In genomic region chr17:26660192-26660912, GRCm38 (mm10) we compare ENCODE assay signal across 9 mouse cellular contexts. TPM values are rescaled to one million over a fixed set of nuclear protein-coding genes. Genes with fewer than 3 reads are reported as not detected.
DNase-seq lines count a peak whose midpoint lies in the region; ATAC-seq and TF ChIP-seq lines count a peak whose summit lies in the region.
"Had no signal": no experiment of that assay in that cellular context is flagged by ENCODE, and none has a peak within 500 bp of the region (broad histone marks: within the 10 kb centered on the region; RNA-seq: fewer than 3 reads in every experiment).

No protein-coding gene starts in this region.

- no peak overlapping the region for H3K27ac ChIP-seq in embryonic facial prominence, embryonic 11.5 days (replicated peaks; ENCODE audit: low read depth, low read length)
- H3K27ac ChIP-seq in heart, adult 2 months = no peak overlapping the region
- no peak overlapping the region for H3K27ac ChIP-seq in kidney, embryonic 16.5 days (ENCODE audit: low read length)
- no peak overlapping the region for H3K27ac ChIP-seq in liver, embryonic 11.5 days (ENCODE audit: low read depth, low read length)
- no peak overlapping the region for H3K27ac ChIP-seq in neural tube, embryonic 11.5 days (ENCODE audit: low read depth, low read length)
- H3K27ac ChIP-seq in stomach, postnatal 0 days (replicated peaks) = no peak overlapping the region
- H3K27ac ChIP-seq: embryonic facial prominence, embryonic 13.5 days had no signal

- H3K9me3 ChIP-seq in embryonic facial prominence, embryonic 11.5 days (replicated peaks; ENCODE audit: control insufficient read depth, low read length) = no peaks in the 10 kb centered on the region
- no peaks in the 10 kb centered on the region for H3K9me3 ChIP-seq in kidney, embryonic 16.5 days (ENCODE audit: low read length)
- H3K9me3 ChIP-seq in liver, embryonic 11.5 days (ENCODE audit: control insufficient read depth, low read length) = no peaks in the 10 kb centered on the region
- no peaks in the 10 kb centered on the region for H3K9me3 ChIP-seq in neural tube, embryonic 11.5 days (ENCODE audit: control insufficient read depth, low read length)
- H3K9me3 ChIP-seq in stomach, postnatal 0 days (ENCODE audit: control insufficient read depth, low read length) = no peaks in the 10 kb centered on the region
- H3K9me3 ChIP-seq: embryonic facial prominence, embryonic 13.5 days had no signal

- intact Hi-C loops in heart, adult 2 months (cut with DNase I) = loop anchor here (2.0 to 5.0 kb wide), 3 partner anchors 54 to 227 kb away; partner anchors contain the start of gene Crebrf

- ATAC-seq in embryonic facial prominence, embryonic 11.5 days (replicated peaks; ENCODE audit: insufficient number of reproducible peaks, low FRiP score, low TSS enrichment, low read depth) = no peak; the same call in 1 of the 2 replicates
- ATAC-seq in kidney, embryonic 16.5 days (ENCODE audit: low FRiP score, low TSS enrichment) = no peak
- ATAC-seq in liver, embryonic 11.5 days (replicated peaks; ENCODE audit: low FRiP score) = no peak
- ATAC-seq in neural tube, embryonic 11.5 days (ENCODE audit: insufficient read depth, low FRiP score, low TSS enrichment) = no peak; the same call in 1 of the 2 replicates
- ATAC-seq in stomach, postnatal 0 days (ENCODE audit: low FRiP score, low TSS enrichment) = peak; percentile 60; the same call in 1 of the 2 replicates

- no peaks in the 10 kb centered on the region for H3K4me1 ChIP-seq in embryonic facial prominence, embryonic 11.5 days (ENCODE audit: control insufficient read depth, insufficient read depth, low read length)
- H3K4me1 ChIP-seq in heart, adult 2 months (ENCODE audit: control insufficient read depth, insufficient read depth, low read length) = peaks cover 5% of the 10 kb centered on the region
- H3K4me1 ChIP-seq in kidney, embryonic 16.5 days (ENCODE audit: insufficient read depth, low read length) = peaks cover 10% of the 10 kb centered on the region
- peaks cover 9% of the 10 kb centered on the region for H3K4me1 ChIP-seq in liver, embryonic 11.5 days (replicated peaks; ENCODE audit: control insufficient read depth, insufficient read depth, low read length)
- H3K4me1 ChIP-seq in neural tube, embryonic 11.5 days (ENCODE audit: control insufficient read depth, insufficient read depth, low read length) = 0 out of 2 replicates have a peak, but pooled peaks cover 3% of the 10 kb centered on the region
- H3K4me1 ChIP-seq in stomach, postnatal 0 days (replicated peaks; ENCODE audit: control insufficient read depth, insufficient read depth) = peaks cover 4% of the 10 kb centered on the region; the same call in 1 of the 2 replicates

- H3K4me2 ChIP-seq in embryonic facial prominence, embryonic 11.5 days (ENCODE audit: low read depth, low read length) = no peak overlapping the region
- no peak overlapping the region; the same call in 1 of the 2 replicates for H3K4me2 ChIP-seq in kidney, embryonic 16.5 days (replicated peaks; ENCODE audit: low read depth, low read length)
- H3K4me2 ChIP-seq in liver, embryonic 11.5 days = no peak overlapping the region
- H3K4me2 ChIP-seq in neural tube, embryonic 11.5 days (ENCODE audit: low read depth) = no peak overlapping the region
- H3K4me2 ChIP-seq in stomach, postnatal 0 days (replicated peaks; ENCODE audit: low read depth) = no peak overlapping the region
- H3K4me2 ChIP-seq: embryonic facial prominence, embryonic 13.5 days had no signal

- H3K9ac ChIP-seq in embryonic facial prominence, embryonic 11.5 days (replicated peaks; ENCODE audit: low read length) = no peak overlapping the region
- no peak overlapping the region for H3K9ac ChIP-seq in heart, adult 2 months (ENCODE audit: low read depth, low read length)
- peak overlapping the region; percentile 39; the same call in 1 of the 2 replicates for H3K9ac ChIP-seq in kidney, embryonic 16.5 days (replicated peaks; ENCODE audit: low read length)
- no peak overlapping the region for H3K9ac ChIP-seq in liver, embryonic 11.5 days (ENCODE audit: low read depth, low read length)
- no peak overlapping the region for H3K9ac ChIP-seq in neural tube, embryonic 11.5 days (ENCODE audit: low read length)
- no peak overlapping the region for H3K9ac ChIP-seq in stomach, postnatal 0 days (ENCODE audit: low read length)
- H3K9ac ChIP-seq: embryonic facial prominence, embryonic 13.5 days had no signal

- H3K36me3 ChIP-seq in embryonic facial prominence, embryonic 11.5 days (replicated peaks; ENCODE audit: control insufficient read depth, insufficient read depth, low read depth, low read length) = no peaks in the 10 kb centered on the region; the same call in 1 of the 2 replicates
- no peaks in the 10 kb centered on the region for H3K36me3 ChIP-seq in heart, adult 2 months (ENCODE audit: control insufficient read depth, insufficient read depth, low read length)
- peaks cover 9% of the 10 kb centered on the region for H3K36me3 ChIP-seq in kidney, embryonic 16.5 days (ENCODE audit: insufficient read depth, low read length)
- peaks cover 6% of the 10 kb centered on the region for H3K36me3 ChIP-seq in liver, embryonic 11.5 days (ENCODE audit: control insufficient read depth, insufficient read depth, low read length)
- H3K36me3 ChIP-seq in neural tube, embryonic 11.5 days (ENCODE audit: control insufficient read depth, insufficient read depth, low read length) = no peaks in the 10 kb centered on the region
- peaks cover 2% of the 10 kb centered on the region; the same call in 1 of the 2 replicates for H3K36me3 ChIP-seq in stomach, postnatal 0 days (ENCODE audit: control insufficient read depth, insufficient read depth, low read length)

- WGBS in embryonic facial prominence, embryonic 11.5 days = 28% methylated on average over 20 of the region's 21 CpGs
- 25% methylated on average over 21 of the region's 21 CpGs for WGBS in heart, adult 2 months
- WGBS in kidney, embryonic 16.5 days = 25% methylated on average over 21 of the region's 21 CpGs
- 24% methylated on average over 20 of the region's 21 CpGs for WGBS in liver, embryonic 11.5 days
- 27% methylated on average over 21 of the region's 21 CpGs for WGBS in neural tube, embryonic 11.5 days
- 21% methylated on average over 19 of the region's 21 CpGs for WGBS in stomach, postnatal 0 days

- peak; percentile 75 for TF ChIP-seq CTCF in heart, adult 2 months (IDR thresholded peaks at IDR 0.05)
- peak; percentile 83 for TF ChIP-seq CTCF in stomach, postnatal 0 days (IDR thresholded peaks at IDR 0.05; ENCODE audit: low read depth)

- H3K4me3 ChIP-seq in embryonic facial prominence, embryonic 11.5 days (ENCODE audit: low read depth, low read length) = no peak overlapping the region
- H3K4me3 ChIP-seq in heart, adult 2 months = no peak overlapping the region
- H3K4me3 ChIP-seq in kidney, embryonic 16.5 days (ENCODE audit: low read length) = no peak overlapping the region
- no peak overlapping the region for H3K4me3 ChIP-seq in liver, embryonic 11.5 days (ENCODE audit: low read depth, low read length)
- no peak overlapping the region for H3K4me3 ChIP-seq in neural tube, embryonic 11.5 days (ENCODE audit: low read depth, low read length)
- H3K4me3 ChIP-seq in stomach, postnatal 0 days (ENCODE audit: low read depth, low read length) = no peak overlapping the region
- H3K4me3 ChIP-seq: embryonic facial prominence, embryonic 13.5 days had no signal

- DNase-seq in B cell, adult 2 months = peak; percentile 79 to 80
- DNase-seq in adrenal gland, postnatal 14 days = peak; percentile 89
- DNase-seq in embryonic facial prominence, embryonic 11.5 days (ENCODE audit: low spot score) = peak; percentile 82
- peak; percentile 78 to 84 for DNase-seq in heart, adult 2 months
- peak; percentile 55 for DNase-seq in liver, embryonic 11.5 days (ENCODE audit: low spot score)
- peak; percentile 84 for DNase-seq in neural tube, embryonic 11.5 days (ENCODE audit: low spot score)
- DNase-seq in stomach, postnatal 0 days (ENCODE audit: low spot score) = peak; percentile 86

- no peaks in the 10 kb centered on the region for H3K27me3 ChIP-seq in embryonic facial prominence, embryonic 11.5 days (ENCODE audit: control insufficient read depth, insufficient read depth, low read length)
- H3K27me3 ChIP-seq in heart, adult 2 months (ENCODE audit: control insufficient read depth, insufficient read depth, low read length) = no peaks in the 10 kb centered on the region
- 0 out of 2 replicates have a peak, but pooled peaks cover 3% of the 10 kb centered on the region for H3K27me3 ChIP-seq in kidney, embryonic 16.5 days (ENCODE audit: insufficient read depth, low read length)
- no peaks in the 10 kb centered on the region for H3K27me3 ChIP-seq in liver, embryonic 11.5 days (replicated peaks; ENCODE audit: control insufficient read depth, insufficient read depth, low read length)
- H3K27me3 ChIP-seq in neural tube, embryonic 11.5 days (ENCODE audit: control insufficient read depth, insufficient read depth, low read length) = no peaks in the 10 kb centered on the region
- no peaks in the 10 kb centered on the region for H3K27me3 ChIP-seq in stomach, postnatal 0 days (ENCODE audit: control insufficient read depth, insufficient read depth, low read length)
- H3K27me3 ChIP-seq: embryonic facial prominence, embryonic 13.5 days had no signal

- no peaks in the 10 kb centered on the region for H3K79me2 ChIP-seq in heart, adult 2 months (replicated peaks; ENCODE audit: control insufficient read depth, insufficient read depth, low read length)

- TF ChIP-seq EP300 in heart, adult 2 months (IDR thresholded peaks at IDR 0.05; ENCODE audit: insufficient read depth, low read depth, low read length) = 0 out of 2 replicates have a peak, but pooled peaks have one; percentile 38
- TF ChIP-seq EP300 in stomach, postnatal 0 days (optimal IDR thresholded peaks at IDR 0.05) = no peak

- no peak for TF ChIP-seq POLR2A in heart, adult 2 months (IDR thresholded peaks at IDR 0.05; ENCODE audit: insufficient read depth, low read depth, low read length)

RNA-seq across cellular contexts. Expression of gene Atp6v0e, which starts 2.7 kb away (rescaled TPM):
- total RNA-seq in adrenal gland, postnatal 14 days (2021) = 188 and 193 TPM in 2 replicates
- 122 and 128 TPM in 2 replicates for polyA plus RNA-seq in embryonic facial prominence, embryonic 11.5 days (2014; fragmentation: Nextera tagmentation; extraction: Ambion mirVana)
- 10 to 100 TPM; 60.9 to 67.2 TPM for total RNA-seq in heart, adult 2 months (2021)
- polyA plus RNA-seq in heart, adult 2 months (2012; rRNA removed) = 143 and 187 TPM in 2 replicates
- 251 and 271 TPM in 2 replicates for polyA plus RNA-seq in kidney, embryonic 16.5 days (2015; fragmentation: Nextera tagmentation; extraction: Ambion mirVana)
- 244 and 245 TPM in 2 replicates for polyA plus RNA-seq in liver, embryonic 11.5 days (2014; fragmentation: Nextera tagmentation; extraction: Ambion mirVana)
- polyA plus RNA-seq in neural tube, embryonic 11.5 days (2014; fragmentation: Nextera tagmentation; extraction: Ambion mirVana) = 107 and 122 TPM in 2 replicates
- 334 and 340 TPM in 2 replicates for polyA plus RNA-seq in stomach, postnatal 0 days (2015; fragmentation: Nextera tagmentation; extraction: Ambion mirVana)

RNA-seq across cellular contexts. Expression of gene Crebrf, which starts 55.1 kb away (rescaled TPM):
- 50.2 and 66.8 TPM in 2 replicates for total RNA-seq in adrenal gland, postnatal 14 days (2021)
- polyA plus RNA-seq in embryonic facial prominence, embryonic 11.5 days (2014; fragmentation: Nextera tagmentation; extraction: Ambion mirVana) = 3.5 and 3.8 TPM in 2 replicates
- total RNA-seq in heart, adult 2 months (2021) = 10 to 100 TPM; 63.5 to 72.9 TPM
- polyA plus RNA-seq in heart, adult 2 months (2012; rRNA removed) = 6.1 and 10.7 TPM in 2 replicates
- polyA plus RNA-seq in kidney, embryonic 16.5 days (2015; fragmentation: Nextera tagmentation; extraction: Ambion mirVana) = 5.0 and 9.2 TPM in 2 replicates
- 1.8 and 2.4 TPM in 2 replicates for polyA plus RNA-seq in liver, embryonic 11.5 days (2014; fragmentation: Nextera tagmentation; extraction: Ambion mirVana)
- 2.8 and 3.2 TPM in 2 replicates for polyA plus RNA-seq in neural tube, embryonic 11.5 days (2014; fragmentation: Nextera tagmentation; extraction: Ambion mirVana)
- polyA plus RNA-seq in stomach, postnatal 0 days (2015; fragmentation: Nextera tagmentation; extraction: Ambion mirVana) = 6.1 and 9.3 TPM in 2 replicates
